Mouse (Mus musculus) kidney, adult 18-20 months (tissue): ENCODE results near the gene Lgals9.

Source experiments
- DNase-seq: peaks from one replicate; pipeline ENCODE4 v3.0.0; 2021

The Lgals9 gene

DNA sequence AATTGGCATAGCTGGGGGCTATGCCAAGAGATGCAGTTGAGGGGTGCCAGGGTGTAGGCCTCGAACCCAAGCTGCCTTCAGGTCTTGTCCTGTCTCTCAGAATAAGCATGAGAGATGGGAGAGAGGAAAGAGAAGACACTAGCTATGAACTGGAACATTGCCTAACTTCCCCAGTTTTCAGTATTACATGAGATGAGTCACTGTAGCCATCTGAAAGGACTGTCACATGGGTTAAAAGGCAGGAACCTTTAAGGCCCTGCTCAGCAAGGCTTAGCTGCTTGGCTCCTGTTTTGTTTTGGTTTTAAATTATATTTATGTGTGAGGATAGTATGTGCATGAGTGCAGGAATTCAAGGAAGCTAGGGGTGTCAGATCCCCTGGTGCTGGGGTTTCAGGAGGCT lies 68.3 kb downstream of the Lgals9 start:
- DNase-seq: no peak

DNA sequence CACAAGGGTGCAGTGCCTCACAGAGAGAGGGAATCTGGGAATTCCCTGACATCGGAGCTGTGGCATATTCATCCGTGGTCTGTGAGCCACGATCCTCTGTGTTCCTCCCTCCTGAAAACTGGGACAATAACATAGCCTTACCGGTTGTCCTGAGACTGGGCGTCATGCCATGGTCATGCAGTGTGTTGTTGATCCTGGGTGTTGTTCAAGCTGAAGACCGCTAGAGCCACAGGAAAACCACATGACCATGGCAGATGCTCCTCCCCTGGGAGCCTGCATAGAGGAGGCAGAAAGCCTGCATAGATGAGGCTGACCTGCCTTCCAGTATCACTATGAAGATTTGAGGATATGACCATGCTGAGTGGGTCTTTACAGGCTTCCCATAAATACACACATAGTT lies 69.3 kb downstream of the Lgals9 start:
- no peak for DNase-seq
